Mouse (Mus musculus): ENCODE results near the gene Zfp956.

DNA sequence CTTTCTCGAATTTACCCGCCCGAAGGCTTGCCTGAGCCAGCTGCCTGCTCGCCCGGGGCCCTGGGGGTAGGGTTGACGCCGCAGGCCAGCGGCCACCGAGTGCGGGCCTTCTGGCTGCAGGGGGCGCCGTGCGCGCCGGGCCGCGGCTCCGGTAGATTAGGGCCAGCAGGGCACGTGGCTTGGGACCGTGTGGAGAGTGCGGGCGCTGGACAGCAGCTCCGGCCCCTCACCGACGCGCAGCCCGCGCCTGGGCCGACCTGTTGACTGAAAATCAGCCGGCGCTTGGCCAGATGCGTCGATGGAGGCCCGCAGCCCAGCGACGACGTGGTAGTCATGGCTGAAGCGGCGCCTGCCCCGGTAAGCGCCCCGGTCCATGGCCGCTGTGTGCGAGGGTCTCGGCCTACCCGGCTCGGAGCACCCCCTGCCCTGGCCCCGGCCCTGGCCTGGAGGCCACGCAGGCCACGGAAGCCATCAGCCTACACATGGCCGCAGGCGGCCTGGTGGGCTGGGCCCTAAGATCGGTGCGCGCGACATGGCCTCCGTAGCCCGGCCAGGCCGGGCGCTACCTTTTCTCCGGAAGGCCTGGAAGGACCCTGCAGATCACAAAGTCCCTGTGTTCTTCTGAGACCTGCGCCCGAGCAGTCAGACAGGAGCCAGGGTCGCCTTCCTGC, 10.0 kb upstream of the Zfp956 start:
- TF ChIP-seq EP300 (IDR thresholded peaks at IDR 0.05; ENCODE audit: low read depth) (no peak), CTCF (IDR thresholded peaks at IDR 0.05; ENCODE audit: low read depth) (peak; percentile 62)
